Mouse (Mus musculus): ENCODE results near the gene Bach2. TPM values are rescaled to one million over a fixed set of nuclear protein-coding genes. Genes with fewer than 3 reads are reported as not detected.

The Bach2 gene
- polyA plus RNA-seq, 1 experiment from 2014 or later = 4.4 TPM

GRCm38 (mm10) chr4:32205825-32206224, 32.8 kb upstream of the Bach2 start:
- POLR2A ChIA-PET = no interaction called here
- in situ Hi-C loops (cut with MboI; ENCODE audit: low pct_unique_long_range_greater_than_20kb) = no loop called here
- TF ChIP-seq CTCF (IDR thresholded peaks at IDR 0.05) = no peak
- H3K27me3 ChIP-seq = no peaks in the 10 kb centered on the region
- CTCF ChIA-PET = no interaction called here
- DNase-seq (ENCODE audit: low read depth, low spot score) (no peak), ATAC-seq (no peak)

- no peaks in the 10 kb centered on the region for H3K27me3 ChIP-seq
- POLR2A ChIA-PET = no interaction called here
- no peak for ATAC-seq
- no peak for DNase-seq (ENCODE audit: low read depth, low spot score)
- CTCF ChIA-PET = interaction anchor here (0.9 to 1.8 kb wide), 2 partner anchors 10 to 15 kb away, joined by 3 to 4 read pairs; no protein-coding TSS in a partner anchor
- in situ Hi-C loops (cut with MboI; ENCODE audit: low pct_unique_long_range_greater_than_20kb) = no loop called here
- no peak for TF ChIP-seq CTCF (IDR thresholded peaks at IDR 0.05)
Measured at GRCm38 (mm10) chr4:32209995-32210394, 28.6 kb upstream of the Bach2 start.

GRCm38 (mm10) chr4:32210424-32211184, 28.0 kb upstream of the Bach2 start:
- ATAC-seq (no peak), DNase-seq (ENCODE audit: low read depth, low spot score) (no peak)
- POLR2A ChIA-PET = interaction anchor here (0.6 kb wide), 1 partner anchor 41 kb away, joined by 3 read pairs; no protein-coding TSS in a partner anchor
- in situ Hi-C loops (cut with MboI; ENCODE audit: low pct_unique_long_range_greater_than_20kb) = no loop called here
- CTCF ChIA-PET = interaction anchor here (0.9 to 1.8 kb wide), 3 partner anchors 9 to 15 kb away, joined by 3 to 4 read pairs (median 3); no protein-coding TSS in a partner anchor
- H3K27me3 ChIP-seq = no peaks in the 10 kb centered on the region
- TF ChIP-seq CTCF (IDR thresholded peaks at IDR 0.05) = no peak

- ATAC-seq = no peak
- ChIA-PET CTCF (interaction anchor here (0.8 kb wide), 1 partner anchor 17 kb away, joined by 4 read pairs; no protein-coding TSS in a partner anchor), POLR2A (no interaction called here)
- no peak for DNase-seq (ENCODE audit: low read depth, low spot score)
- TF ChIP-seq CTCF (IDR thresholded peaks at IDR 0.05) = no peak
- H3K27me3 ChIP-seq = no peaks in the 10 kb centered on the region
- in situ Hi-C loops (cut with MboI; ENCODE audit: low pct_unique_long_range_greater_than_20kb) = no loop called here
Measured at GRCm38 (mm10) chr4:32212593-32212992, 26.0 kb upstream of the Bach2 start.

- in situ Hi-C loops (cut with MboI; ENCODE audit: low pct_unique_long_range_greater_than_20kb) = no loop called here
- ChIA-PET CTCF (interaction anchor here (1.3 kb wide), 1 partner anchor 12 kb away, joined by 4 read pairs; no protein-coding TSS in a partner anchor), POLR2A (no interaction called here)
- TF ChIP-seq CTCF (IDR thresholded peaks at IDR 0.05) = no peak
- no peaks in the 10 kb centered on the region for H3K27me3 ChIP-seq
- no peak for ATAC-seq
- no peak for DNase-seq (ENCODE audit: low read depth, low spot score)
Measured at GRCm38 (mm10) chr4:32216466-32216865, 22.1 kb upstream of the Bach2 start.

- in situ Hi-C loops (cut with MboI; ENCODE audit: low pct_unique_long_range_greater_than_20kb) = no loop called here
- ChIA-PET POLR2A (no interaction called here), CTCF (interaction anchor here (1.3 kb wide), 1 partner anchor 13 kb away, joined by 4 read pairs; no protein-coding TSS in a partner anchor)
- TF ChIP-seq CTCF (IDR thresholded peaks at IDR 0.05) = no peak
- no peak for ATAC-seq
- no peak for DNase-seq (ENCODE audit: low read depth, low spot score)
- H3K27me3 ChIP-seq = no peaks in the 10 kb centered on the region
Measured at GRCm38 (mm10) chr4:32217016-32217415, 21.6 kb upstream of the Bach2 start.

GRCm38 (mm10) chr4:32217593-32217992, 21.0 kb upstream of the Bach2 start:
- ATAC-seq (no peak), DNase-seq (ENCODE audit: low read depth, low spot score) (no peak)
- no peak for TF ChIP-seq CTCF (IDR thresholded peaks at IDR 0.05)
- in situ Hi-C loops (cut with MboI; ENCODE audit: low pct_unique_long_range_greater_than_20kb) = no loop called here
- CTCF ChIA-PET = interaction anchor here (1.3 kb wide), 1 partner anchor 13 kb away, joined by 4 read pairs; no protein-coding TSS in a partner anchor
- H3K27me3 ChIP-seq = no peaks in the 10 kb centered on the region
- POLR2A ChIA-PET = no interaction called here

GRCm38 (mm10) chr4:32218371-32218770, 20.2 kb upstream of the Bach2 start:
- POLR2A ChIA-PET = no interaction called here
- in situ Hi-C loops (cut with MboI; ENCODE audit: low pct_unique_long_range_greater_than_20kb) = no loop called here
- no peaks in the 10 kb centered on the region for H3K27me3 ChIP-seq
- ATAC-seq (no peak), DNase-seq (ENCODE audit: low read depth, low spot score) (no peak)
- TF ChIP-seq CTCF (IDR thresholded peaks at IDR 0.05) = no peak
- CTCF ChIA-PET = no interaction called here

- DNase-seq (ENCODE audit: low read depth, low spot score) (no peak), ATAC-seq (no peak)
- in situ Hi-C loops (cut with MboI; ENCODE audit: low pct_unique_long_range_greater_than_20kb) = no loop called here
- TF ChIP-seq CTCF (IDR thresholded peaks at IDR 0.05) = no peak
- no peaks in the 10 kb centered on the region for H3K27me3 ChIP-seq
- POLR2A ChIA-PET = no interaction called here
- CTCF ChIA-PET = interaction anchor here (1.2 kb wide), 1 partner anchor 10 kb away, joined by 4 read pairs; no protein-coding TSS in a partner anchor
Measured at GRCm38 (mm10) chr4:32219428-32220128, 19.0 kb upstream of the Bach2 start.

GRCm38 (mm10) chr4:32220129-32220491, 18.5 kb upstream of the Bach2 start:
- H3K27me3 ChIP-seq = no peaks in the 10 kb centered on the region
- DNase-seq (ENCODE audit: low read depth, low spot score) (no peak), ATAC-seq (no peak)
- CTCF ChIA-PET = interaction anchor here (1.2 kb wide), 1 partner anchor 10 kb away, joined by 4 read pairs; no protein-coding TSS in a partner anchor
- POLR2A ChIA-PET = no interaction called here
- TF ChIP-seq CTCF (IDR thresholded peaks at IDR 0.05) = no peak
- in situ Hi-C loops (cut with MboI; ENCODE audit: low pct_unique_long_range_greater_than_20kb) = no loop called here

- DNase-seq (ENCODE audit: low read depth, low spot score) (no peak), ATAC-seq (no peak)
- in situ Hi-C loops (cut with MboI; ENCODE audit: low pct_unique_long_range_greater_than_20kb) = no loop called here
- ChIA-PET CTCF (interaction anchor here (1.2 kb wide), 1 partner anchor 157 kb away, joined by 3 read pairs; no protein-coding TSS in a partner anchor), POLR2A (no interaction called here)
- no peak for TF ChIP-seq CTCF (IDR thresholded peaks at IDR 0.05)
- no peaks in the 10 kb centered on the region for H3K27me3 ChIP-seq
Measured at GRCm38 (mm10) chr4:32220961-32221360, 17.6 kb upstream of the Bach2 start.

Measured in Patski (cell line).